Mouse (Mus musculus) heart, embryonic 15.5 days (tissue): ENCODE measurements around the gene Elob. TPM values are rescaled to one million over a fixed set of nuclear protein-coding genes. Genes with fewer than 3 reads are reported as not detected.

Experiments
- ATAC-seq: fragments of 200-750 bp; cut with Nextera tagmentation; replicated peaks from 2 replicates; pipeline ENCODE4 v1.8.0; 2017; ENCODE audit warnings: low read depth, moderate TSS enrichment; ENCODE audit not compliant: insufficient number of reproducible peaks, insufficient read depth, low FRiP score
- H3K27ac ChIP-seq: fragments of 300-500 bp; sonication (generic); 2 replicates; pipeline ENCODE4 v1.5.1; 2015; ENCODE audit warnings: mild to moderate bottlenecking, inconsistent platforms
- H3K27me3 ChIP-seq: fragments of 300-500 bp; sonication (generic); 2 replicates; pipeline ENCODE4 v1.6.1; 2015; ENCODE audit warnings: inconsistent platforms
- H3K36me3 ChIP-seq: fragments of 300-500 bp; sonication (generic); 2 replicates; pipeline ENCODE4 v1.6.1; 2015; ENCODE audit warnings: mild to moderate bottlenecking, inconsistent platforms
- H3K4me1 ChIP-seq: fragments of 300-500 bp; sonication (generic); replicated peaks from 2 replicates; pipeline ENCODE4 v1.6.1; 2015; ENCODE audit warnings: inconsistent platforms
- H3K4me2 ChIP-seq: fragments of 300-500 bp; sonication (generic); 2 replicates; pipeline ENCODE4 v1.6.1; 2015; ENCODE audit warnings: inconsistent platforms, mild to moderate bottlenecking, moderate library complexity
- H3K4me3 ChIP-seq: fragments of 300-500 bp; sonication (generic); 2 replicates; pipeline ENCODE4 v1.5.1; 2015; ENCODE audit warnings: mild to moderate bottlenecking, inconsistent platforms
- H3K9ac ChIP-seq: fragments of 300-500 bp; sonication (generic); 2 replicates; pipeline ENCODE4 v1.6.1; 2015; ENCODE audit warnings: mild to moderate bottlenecking, inconsistent platforms
- H3K9me3 ChIP-seq: fragments of 300-500 bp; sonication (generic); replicated peaks from 2 replicates; pipeline ENCODE4 v1.6.1; 2016; ENCODE audit warnings: inconsistent platforms
- WGBS: fragments of 180-500 bp; shearing (Covaris S2); methylation state at CpG from one replicate; pipeline ENCODE4 v1.1.7; 2015; ENCODE audit warnings: mixed read lengths; 5-methylcytosine and 5-hydroxymethylcytosine counted together
- polyA plus RNA-seq: library from polyadenylated mRNA; unstranded; fragments of >200 nt; fragmentation: Nextera tagmentation; extraction: Ambion mirVana; gene quantifications from 2 replicates; pipeline ENCODE4 v1.2.1, GENCODE M21; 2015

The Elob gene
- polyA plus RNA-seq, 1 experiment from 2014 or later = 921 TPM

- WGBS = 80% methylated on average over 16 of the region's 16 CpGs
- H3K36me3 ChIP-seq = peaks cover 84% of the 10 kb centered on the region
- no peak overlapping the region for H3K27ac ChIP-seq
- peaks cover 10% of the 10 kb centered on the region for H3K9me3 ChIP-seq
- no peak overlapping the region for H3K4me2 ChIP-seq
- H3K4me1 ChIP-seq = peaks cover 15% of the 10 kb centered on the region
- H3K9ac ChIP-seq = no peak overlapping the region
- H3K4me3 ChIP-seq = no peak overlapping the region
- H3K27me3 ChIP-seq = no peaks in the 10 kb centered on the region
- ATAC-seq = no peak
Measured at GRCm38 (mm10) chr17:23823018-23823417, 5.9 kb downstream of the Elob start.

GRCm38 (mm10) chr17:23822094-23822493, 6.8 kb downstream of the Elob start:
- WGBS = 68% methylated on average over 6 of the region's 6 CpGs
- no peak overlapping the region for H3K27ac ChIP-seq
- H3K27me3 ChIP-seq = no peaks in the 10 kb centered on the region
- H3K4me3 ChIP-seq = no peak overlapping the region
- no peak for ATAC-seq
- H3K9ac ChIP-seq = no peak overlapping the region
- H3K4me1 ChIP-seq = peaks cover 6% of the 10 kb centered on the region
- peaks cover 94% of the 10 kb centered on the region for H3K36me3 ChIP-seq
- peaks cover 10% of the 10 kb centered on the region for H3K9me3 ChIP-seq
- H3K4me2 ChIP-seq = no peak overlapping the region

GRCm38 (mm10) chr17:23820731-23821130, 8.2 kb downstream of the Elob start:
- H3K27me3 ChIP-seq = no peaks in the 10 kb centered on the region
- H3K27ac ChIP-seq = no peak overlapping the region
- H3K4me2 ChIP-seq = no peak overlapping the region
- no peaks in the 10 kb centered on the region for H3K4me1 ChIP-seq
- H3K36me3 ChIP-seq = peaks cover 97% of the 10 kb centered on the region
- H3K4me3 ChIP-seq = no peak overlapping the region
- 94% methylated on average over 5 of the region's 5 CpGs for WGBS
- H3K9me3 ChIP-seq = peaks cover 10% of the 10 kb centered on the region
- ATAC-seq = no peak
- no peak overlapping the region for H3K9ac ChIP-seq

GRCm38 (mm10) chr17:23819235-23819634, 9.7 kb downstream of the Elob start:
- no peak overlapping the region for H3K9ac ChIP-seq
- H3K27me3 ChIP-seq = no peaks in the 10 kb centered on the region
- ATAC-seq = no peak
- H3K27ac ChIP-seq = no peak overlapping the region
- 97% methylated on average over 25 of the region's 25 CpGs for WGBS
- no peaks in the 10 kb centered on the region for H3K4me1 ChIP-seq
- no peak overlapping the region for H3K4me3 ChIP-seq
- peaks cover 97% of the 10 kb centered on the region for H3K36me3 ChIP-seq
- H3K9me3 ChIP-seq = peaks cover 10% of the 10 kb centered on the region
- no peak overlapping the region for H3K4me2 ChIP-seq

- ATAC-seq = no peak
- Histone ChIP-seq H3K4me2 (no peak overlapping the region), H3K9ac (no peak overlapping the region), H3K9me3 (peaks cover 10% of the 10 kb centered on the region), H3K27me3 (no peaks in the 10 kb centered on the region), H3K4me1 (no peaks in the 10 kb centered on the region), H3K4me3 (no peak overlapping the region), H3K36me3 (peaks cover 98% of the 10 kb centered on the region), H3K27ac (no peak overlapping the region)
- WGBS = 95% methylated on average over 8 of the region's 8 CpGs
Measured at GRCm38 (mm10) chr17:23818579-23818978, 10.4 kb downstream of the Elob start.

GRCm38 (mm10) chr17:23815641-23816040, 13.3 kb downstream of the Elob start:
- 97% methylated on average over 16 of the region's 16 CpGs for WGBS
- Histone ChIP-seq H3K4me3 (no peak overlapping the region), H3K4me1 (no peaks in the 10 kb centered on the region), H3K27ac (no peak overlapping the region), H3K36me3 (peaks cover 97% of the 10 kb centered on the region), H3K4me2 (no peak overlapping the region), H3K9ac (no peak overlapping the region), H3K9me3 (peaks cover 10% of the 10 kb centered on the region), H3K27me3 (no peaks in the 10 kb centered on the region)
- ATAC-seq = no peak

GRCm38 (mm10) chr17:23807918-23808317, 21.0 kb downstream of the Elob start:
- no peaks in the 10 kb centered on the region for H3K27me3 ChIP-seq
- H3K9me3 ChIP-seq = no peaks in the 10 kb centered on the region
- no peak for ATAC-seq
- H3K4me3 ChIP-seq = no peak overlapping the region
- no peak overlapping the region for H3K27ac ChIP-seq
- H3K36me3 ChIP-seq = peaks cover 53% of the 10 kb centered on the region
- peaks cover 31% of the 10 kb centered on the region for H3K4me1 ChIP-seq
- no peak overlapping the region for H3K4me2 ChIP-seq
- H3K9ac ChIP-seq = no peak overlapping the region
- WGBS = 87% methylated on average over 3 of the region's 3 CpGs

- Histone ChIP-seq H3K36me3 (peaks cover 42% of the 10 kb centered on the region), H3K9ac (no peak overlapping the region), H3K27ac (0 out of 2 replicates have a peak overlapping the region, but pooled peaks have one; percentile 20), H3K4me3 (peak overlapping the region; percentile 16; the same call in 1 of the 2 replicates), H3K4me2 (peak overlapping the region; percentile 75), H3K4me1 (peaks cover 31% of the 10 kb centered on the region), H3K27me3 (no peaks in the 10 kb centered on the region), H3K9me3 (no peaks in the 10 kb centered on the region)
- ATAC-seq = no peak
- WGBS = 60% methylated on average over 25 of the region's 25 CpGs
Measured at GRCm38 (mm10) chr17:23806867-23807266, 22.1 kb downstream of the Elob start.

- Histone ChIP-seq H3K4me1 (peaks cover 31% of the 10 kb centered on the region), H3K4me2 (peak overlapping the region; percentile 75), H3K9ac (peak overlapping the region; percentile 90), H3K36me3 (peaks cover 19% of the 10 kb centered on the region), H3K27ac (peak overlapping the region; percentile 94), H3K27me3 (no peaks in the 10 kb centered on the region), H3K4me3 (peak overlapping the region; percentile 72), H3K9me3 (no peaks in the 10 kb centered on the region)
- WGBS = 2% methylated on average over 8 of the region's 8 CpGs
- no peak for ATAC-seq
Measured at GRCm38 (mm10) chr17:23804426-23805085, 24.4 kb downstream of the Elob start.

- no peaks in the 10 kb centered on the region for H3K9me3 ChIP-seq
- H3K27ac ChIP-seq = peak overlapping the region; percentile 94
- H3K27me3 ChIP-seq = no peaks in the 10 kb centered on the region
- WGBS = under 1% methylated on average over 56 of the region's 83 CpGs
- peak overlapping the region; percentile 75 for H3K4me2 ChIP-seq
- peak overlapping the region; percentile 90 for H3K9ac ChIP-seq
- H3K4me3 ChIP-seq = peak overlapping the region; percentile 72
- ATAC-seq = peak; percentile 50
- peaks cover 9% of the 10 kb centered on the region for H3K36me3 ChIP-seq
- H3K4me1 ChIP-seq = peaks cover 31% of the 10 kb centered on the region
Measured at GRCm38 (mm10) chr17:23803366-23804041, 25.4 kb downstream of the Elob start.

- WGBS = under 1% methylated on average over 59 of the region's 60 CpGs
- Histone ChIP-seq H3K4me1 (peaks cover 31% of the 10 kb centered on the region), H3K4me2 (peak overlapping the region; percentile 75), H3K9ac (peak overlapping the region; percentile 90), H3K4me3 (peak overlapping the region; percentile 72), H3K36me3 (peaks cover 2% of the 10 kb centered on the region), H3K27ac (peak overlapping the region; percentile 94), H3K27me3 (no peaks in the 10 kb centered on the region), H3K9me3 (no peaks in the 10 kb centered on the region)
- peak; percentile 98 for ATAC-seq
Measured at GRCm38 (mm10) chr17:23802746-23803365, 26.1 kb downstream of the Elob start.
